Mouse (Mus musculus) neural tube, embryonic 11.5 days (tissue): ENCODE results near the gene Gpr31b. TPM values are rescaled to one million over a fixed set of nuclear protein-coding genes. Genes with fewer than 3 reads are reported as not detected.
"Not testable (repeated sequence)": the region's sequence is repeated elsewhere in the genome, so short reads cannot be mapped to it uniquely, and the experiment has no call there.

Experiments
- ATAC-seq: fragments of 200-750 bp; cut with Nextera tagmentation; 2 replicates; pipeline ENCODE4 v1.8.0; 2017; ENCODE audit warnings: moderate number of reproducible peaks, mild to moderate bottlenecking, moderate TSS enrichment, moderate library complexity; ENCODE audit not compliant: insufficient read depth, low FRiP score, low TSS enrichment
- DNase-seq: peaks from one replicate; pipeline ENCODE4 v3.0.0-alpha.2; 2015; ENCODE audit warnings: low spot score
- H3K27ac ChIP-seq: fragments of 300-500 bp; sonication (generic); 2 replicates; pipeline ENCODE4 v1.5.1; 2014; ENCODE audit warnings: low read depth, mild to moderate bottlenecking, low read length
- H3K27me3 ChIP-seq: fragments of 300-500 bp; sonication (generic); 2 replicates; pipeline ENCODE4 v1.6.1; 2014; ENCODE audit warnings: mild to moderate bottlenecking, low read length, mixed read lengths; ENCODE audit not compliant: control insufficient read depth, insufficient read depth
- H3K36me3 ChIP-seq: fragments of 300-500 bp; sonication (generic); 2 replicates; pipeline ENCODE4 v1.6.1; 2014; ENCODE audit warnings: mild to moderate bottlenecking, low read length, moderate library complexity, mixed read lengths; ENCODE audit not compliant: control insufficient read depth, insufficient read depth
- H3K4me1 ChIP-seq: fragments of 300-500 bp; sonication (generic); 2 replicates; pipeline ENCODE4 v1.6.1; 2014; ENCODE audit warnings: low read length, mixed read lengths; ENCODE audit not compliant: control insufficient read depth, insufficient read depth
- H3K4me2 ChIP-seq: fragments of 300-500 bp; sonication (generic); 2 replicates; pipeline ENCODE4 v1.6.1; 2014; ENCODE audit warnings: low read depth, mild to moderate bottlenecking, moderate library complexity
- H3K4me3 ChIP-seq: fragments of 300-500 bp; sonication (generic); 2 replicates; pipeline ENCODE4 v1.5.1; 2014; ENCODE audit warnings: low read depth, low read length
- H3K9ac ChIP-seq: fragments of 300-500 bp; sonication (generic); 2 replicates; pipeline ENCODE4 v1.6.1; 2014; ENCODE audit warnings: mild to moderate bottlenecking, low read length
- H3K9me3 ChIP-seq: fragments of 300-500 bp; sonication (generic); 2 replicates; pipeline ENCODE4 v1.6.1; 2016; ENCODE audit warnings: low read length; ENCODE audit not compliant: control insufficient read depth
- WGBS: fragments of 180-500 bp; shearing (Covaris S2); extraction: QIAGEN DNeasy Blood & Tissue Kit; methylation state at CpG from one replicate; pipeline ENCODE4 v1.1.7; 2014; 5-methylcytosine and 5-hydroxymethylcytosine counted together
- polyA plus RNA-seq: library from polyadenylated mRNA; unstranded; fragments of >200 nt; fragmentation: Nextera tagmentation; extraction: Ambion mirVana; gene quantifications from 2 replicates; pipeline ENCODE4 v1.2.1, GENCODE M21; 2014

The Gpr31b gene
- polyA plus RNA-seq = not detected in 2 replicates

DNA sequence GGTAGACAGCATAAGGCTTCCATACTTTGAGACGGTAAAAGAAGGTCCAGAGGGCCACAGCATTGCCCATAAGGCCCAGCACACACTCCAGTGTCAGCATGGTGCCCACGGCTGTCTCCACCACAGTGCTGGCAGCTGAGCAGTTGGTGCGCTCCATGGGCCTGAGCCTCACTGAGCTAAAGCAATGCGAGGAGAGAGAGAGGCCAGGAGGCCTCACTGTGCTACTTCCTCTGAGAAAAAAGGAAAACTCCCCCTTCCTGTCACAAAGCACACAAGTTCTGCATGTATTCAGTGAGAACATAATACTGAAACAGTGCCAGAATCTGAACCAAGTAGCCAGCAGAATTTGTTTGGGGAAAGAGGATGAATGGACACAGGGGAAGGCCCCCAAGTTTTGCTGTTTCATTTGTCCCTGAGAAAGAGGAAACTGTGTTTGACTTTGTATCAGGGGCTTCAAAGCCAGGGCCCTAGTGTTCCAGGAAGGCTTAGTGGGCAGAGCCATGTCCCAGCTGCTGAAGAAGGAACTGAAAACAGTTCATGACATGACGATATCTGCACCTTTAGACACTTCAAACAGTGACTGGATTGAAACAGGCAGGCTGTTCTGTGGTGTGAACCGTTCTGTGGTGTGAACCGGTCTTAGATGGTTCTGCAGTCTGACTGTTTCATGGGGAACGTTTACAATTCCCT lies at the start of gene Gpr31b:
Gene Gpr31b, minus strand, starts transcription at position 173 of the 690 bp plus-strand sequence.
- not testable (repeated sequence) for H3K27ac ChIP-seq, DNase-seq, H3K4me1 ChIP-seq, H3K9me3 ChIP-seq, H3K4me2 ChIP-seq, H3K4me3 ChIP-seq, H3K36me3 ChIP-seq, H3K9ac ChIP-seq, ATAC-seq, H3K27me3 ChIP-seq
- WGBS = no CpG with 5 or more reads among the region's 8 CpGs

GRCm38 (mm10) chr17:13092960-13093359 lies 40.9 kb upstream of the Gpr31b start:
- not testable (repeated sequence) for H3K9ac ChIP-seq, H3K4me2 ChIP-seq, H3K27me3 ChIP-seq, H3K36me3 ChIP-seq, H3K27ac ChIP-seq, ATAC-seq, DNase-seq, H3K4me3 ChIP-seq, H3K4me1 ChIP-seq, H3K9me3 ChIP-seq
- 80% methylated on average over 2 of the region's 4 CpGs for WGBS

- H3K4me3 ChIP-seq, H3K9ac ChIP-seq, H3K27me3 ChIP-seq, H3K9me3 ChIP-seq, DNase-seq, H3K36me3 ChIP-seq, H3K4me1 ChIP-seq, H3K27ac ChIP-seq, H3K4me2 ChIP-seq, ATAC-seq: not testable (repeated sequence)
- 70% methylated on average over 5 of the region's 8 CpGs for WGBS
Observed at GRCm38 (mm10) chr17:13092100-13092764, 40.1 kb upstream of the Gpr31b start.

- not testable (repeated sequence) for H3K4me3 ChIP-seq, H3K9me3 ChIP-seq, DNase-seq, H3K4me2 ChIP-seq, H3K27me3 ChIP-seq, H3K9ac ChIP-seq, H3K27ac ChIP-seq, H3K36me3 ChIP-seq, H3K4me1 ChIP-seq, ATAC-seq
- no CpG with 5 or more reads among the region's 1 CpGs for WGBS
Observed at GRCm38 (mm10) chr17:13091510-13091909, 39.4 kb upstream of the Gpr31b start.

DNA sequence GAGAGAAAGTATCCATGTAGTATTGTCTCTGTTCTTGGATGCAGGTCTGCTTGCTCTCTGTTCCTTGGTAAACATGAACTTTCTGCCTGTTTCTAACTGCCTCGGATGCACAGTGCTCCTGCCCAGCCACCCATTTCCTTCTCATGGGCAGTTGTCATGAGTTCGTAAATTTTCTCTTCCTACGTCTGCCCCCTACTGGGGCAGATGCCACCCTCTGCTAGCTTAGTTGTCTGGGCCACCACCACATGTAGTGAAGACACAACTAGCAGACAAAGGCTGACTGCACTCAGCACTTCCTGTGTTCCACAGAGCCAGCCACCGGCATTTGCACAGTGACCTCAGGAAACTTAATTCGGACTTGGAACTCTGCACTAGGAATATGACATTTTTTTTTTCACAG lies 17.1 kb upstream of the Gpr31b start:
- not testable (repeated sequence) for ATAC-seq, H3K9me3 ChIP-seq, H3K4me1 ChIP-seq, H3K27ac ChIP-seq, H3K36me3 ChIP-seq, H3K27me3 ChIP-seq, H3K9ac ChIP-seq, H3K4me2 ChIP-seq, DNase-seq, H3K4me3 ChIP-seq
- WGBS = 78% methylated on average over 3 of the region's 5 CpGs

DNA sequence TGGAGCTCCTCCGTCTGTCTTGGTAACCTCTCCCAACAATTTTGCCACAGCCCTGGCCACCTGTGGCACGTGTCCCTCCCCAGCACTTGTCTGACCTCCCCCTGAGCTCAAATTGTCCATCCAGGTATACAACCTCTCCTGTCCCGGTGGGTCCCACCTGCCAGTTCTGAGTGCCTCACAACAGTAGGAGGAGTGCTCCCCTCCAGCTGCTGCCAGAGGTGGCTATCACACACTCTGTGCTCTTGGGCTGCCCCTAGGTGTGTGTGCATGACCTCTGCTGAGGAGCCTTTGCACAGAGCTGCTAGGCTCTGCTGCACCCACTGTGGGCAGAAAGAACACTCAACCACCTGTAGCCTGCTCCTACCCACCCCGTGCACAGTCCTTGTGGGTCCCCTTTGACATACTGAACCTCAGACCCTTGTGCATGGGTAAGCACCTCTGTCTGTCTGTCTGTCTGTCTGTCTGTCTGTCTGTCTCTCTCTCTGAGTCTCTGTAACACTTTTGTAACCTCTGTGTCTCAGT lies 15.8 kb upstream of the Gpr31b start:
- H3K4me2 ChIP-seq, H3K9me3 ChIP-seq, H3K36me3 ChIP-seq, H3K4me1 ChIP-seq, H3K4me3 ChIP-seq, H3K27ac ChIP-seq, H3K9ac ChIP-seq, ATAC-seq, DNase-seq, H3K27me3 ChIP-seq: not testable (repeated sequence)
- WGBS = no CpG with 5 or more reads among the region's 4 CpGs

GRCm38 (mm10) chr17:13062882-13063281 lies 10.8 kb upstream of the Gpr31b start:
- ATAC-seq, H3K27me3 ChIP-seq, H3K4me1 ChIP-seq, H3K4me2 ChIP-seq, H3K36me3 ChIP-seq, H3K4me3 ChIP-seq, H3K9me3 ChIP-seq, H3K9ac ChIP-seq, H3K27ac ChIP-seq, DNase-seq: not testable (repeated sequence)
- WGBS = 92% methylated on average over 2 of the region's 7 CpGs

DNA sequence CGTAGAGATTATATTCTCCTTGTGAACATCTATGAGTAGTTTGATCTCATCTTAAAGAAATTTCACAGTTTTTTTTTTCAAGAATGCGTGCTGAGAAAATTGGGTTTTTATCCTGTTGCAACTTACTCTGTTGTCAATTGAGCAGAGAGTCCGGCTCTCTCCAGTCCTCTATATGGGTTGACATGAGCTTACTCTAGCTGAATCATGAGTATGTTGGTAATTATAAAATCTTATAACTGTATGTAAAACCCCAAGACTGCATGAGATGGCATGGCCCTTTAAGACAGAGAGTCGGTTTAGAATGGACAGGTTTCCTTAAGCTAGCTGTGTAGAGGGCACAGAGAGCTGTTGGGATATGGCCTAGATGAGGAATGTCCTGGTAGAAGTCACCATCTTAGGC lies 8.7 kb upstream of the Gpr31b start, which contains the start of gene Tcp10b:
Gene Tcp10b, plus strand, starts transcription at position 301 of the 400 bp plus-strand sequence.
- H3K9me3 ChIP-seq, H3K4me2 ChIP-seq, H3K27ac ChIP-seq, H3K4me3 ChIP-seq, H3K4me1 ChIP-seq, DNase-seq, ATAC-seq, H3K9ac ChIP-seq, H3K27me3 ChIP-seq, H3K36me3 ChIP-seq: not testable (repeated sequence)
- 90% methylated on average over 4 of the region's 4 CpGs for WGBS
